Mouse (Mus musculus): ENCODE measurements at regions not wholly inside any gene's neighbourhood (a gene's known extent, or its start where the extent isn't known, plus 50 kb on each side); places are given as distances from the start of the nearest gene placed in this dataset.

DNA sequence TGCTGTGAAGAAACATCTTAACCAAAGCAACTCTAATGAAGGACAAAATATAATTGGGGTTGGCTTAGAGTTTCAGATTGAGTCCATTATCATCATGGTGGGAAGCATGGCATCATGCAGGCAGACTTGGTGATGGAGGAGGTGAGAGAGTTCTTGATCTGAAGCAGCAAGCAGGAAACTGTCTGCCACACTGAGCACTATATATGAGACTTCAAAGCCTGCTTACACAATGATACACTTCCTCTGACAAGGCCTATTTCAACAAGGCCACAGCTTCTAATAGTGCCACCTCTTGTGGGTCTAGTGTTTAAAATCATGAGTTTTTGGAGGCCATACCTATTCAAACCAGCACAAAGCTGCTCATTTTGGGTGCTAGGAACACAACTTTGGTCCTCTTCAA is 359.0 kb upstream of the Hs6st1 start:
- TF ChIP-seq CTCF (IDR thresholded peaks at IDR 0.05; ENCODE audit: borderline replicate concordance, insufficient read depth, low read length) (no peak), POLR2A (IDR thresholded peaks at IDR 0.05; ENCODE audit: low read depth, low read length) (no peak)

All from embryonic fibroblast, embryonic 13.5 days (primary cell).